Mouse (Mus musculus) T-cell, adult 2 months (primary cell): ENCODE measurements around the gene 1700015F17Rik.

Experiments used
- DNase-seq: peaks from one replicate; pipeline ENCODE4 v3.0.0; 2022; ENCODE audit warnings: low spot score

Gene 1700015F17Rik

DNA sequence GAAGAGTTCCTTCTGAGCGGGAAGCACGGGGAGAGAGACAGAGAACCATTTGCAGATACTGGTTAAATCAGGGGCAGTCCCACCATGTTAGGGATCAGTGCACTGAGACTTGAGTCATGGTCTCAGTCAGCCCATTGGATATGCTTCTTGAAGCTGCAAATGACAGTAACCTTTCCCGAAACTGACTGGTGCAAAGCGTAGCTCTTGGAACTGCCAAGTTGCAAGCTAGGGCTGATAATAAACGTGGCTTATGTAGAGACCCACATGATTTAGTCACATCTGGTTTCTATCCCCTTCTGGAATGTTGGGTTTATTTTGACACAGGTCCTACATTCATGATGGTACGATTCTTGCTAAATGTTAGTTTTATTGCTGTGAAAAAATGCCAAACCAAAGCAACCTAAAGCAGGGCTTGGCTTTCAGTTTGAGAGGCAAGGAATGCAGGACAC is 55.2 kb downstream of the 1700015F17Rik start:
- DNase-seq: no peak

DNA sequence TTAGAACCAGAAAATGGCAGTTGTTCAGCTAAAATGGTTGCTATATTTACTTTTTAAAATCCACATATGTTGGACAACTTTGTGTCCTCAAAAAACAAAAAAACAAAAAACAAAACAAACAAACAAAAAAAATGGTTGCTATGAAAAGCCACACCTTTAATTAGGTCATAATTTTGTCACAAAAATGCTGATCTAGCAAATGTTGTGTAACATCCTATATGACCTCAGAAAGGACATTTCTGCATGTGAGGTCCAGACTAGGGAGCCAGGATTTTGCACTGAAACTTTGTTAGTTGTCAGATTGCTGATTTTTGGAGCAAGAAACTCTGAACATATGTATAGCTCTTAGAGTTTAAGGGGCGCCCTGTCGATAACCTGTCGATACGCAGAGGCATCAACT is 55.9 kb downstream of the 1700015F17Rik start:
- no peak for DNase-seq

- no peak for DNase-seq
Observed at GRCm38 (mm10) chr5:5421439-5421838, 57.5 kb downstream of the 1700015F17Rik start.

- DNase-seq: no peak
Observed at GRCm38 (mm10) chr5:5419992-5420455, 58.9 kb downstream of the 1700015F17Rik start, which contains the start of gene Cdk14. TSS of gene Cdk14 (minus strand) at chr5:5420312.

DNA sequence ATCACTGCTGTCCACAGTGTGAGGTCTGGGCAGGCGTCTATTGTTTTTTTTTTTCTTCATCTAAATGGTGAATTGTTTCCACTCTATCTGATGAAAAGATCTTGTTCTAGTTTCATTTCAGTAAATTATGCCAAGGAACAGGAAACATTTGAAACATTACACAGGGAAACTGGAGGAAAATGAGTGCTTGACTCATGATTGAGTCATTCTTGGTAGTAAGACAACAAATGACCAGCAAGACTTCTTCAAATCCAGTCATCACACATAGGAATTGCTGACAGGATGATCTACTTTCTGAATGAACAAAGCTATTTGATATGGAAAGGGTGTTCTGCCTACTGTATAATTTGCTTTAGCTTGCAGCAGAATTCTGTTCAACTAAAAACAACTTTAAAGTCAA is 59.7 kb downstream of the 1700015F17Rik start:
- DNase-seq: no peak

DNA sequence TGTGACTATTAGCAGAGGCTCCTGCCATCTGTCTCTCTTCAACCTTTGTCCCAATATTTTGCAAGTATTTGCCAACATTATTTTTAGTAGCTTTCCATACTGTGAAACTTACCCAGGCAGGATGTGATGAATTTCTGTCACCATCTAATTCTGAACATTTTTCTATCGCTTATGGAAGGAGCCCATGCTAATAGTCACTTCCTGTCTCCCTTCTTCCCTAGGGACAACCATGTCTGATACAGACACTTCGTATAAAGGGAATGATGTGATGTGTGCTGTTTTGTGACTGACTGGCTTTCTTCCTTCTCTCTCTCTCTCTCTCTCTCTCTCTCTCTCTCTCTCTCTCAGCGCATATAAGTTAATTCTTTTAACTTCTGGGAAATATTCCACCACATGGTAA is 64.1 kb downstream of the 1700015F17Rik start:
- no peak for DNase-seq

DNA sequence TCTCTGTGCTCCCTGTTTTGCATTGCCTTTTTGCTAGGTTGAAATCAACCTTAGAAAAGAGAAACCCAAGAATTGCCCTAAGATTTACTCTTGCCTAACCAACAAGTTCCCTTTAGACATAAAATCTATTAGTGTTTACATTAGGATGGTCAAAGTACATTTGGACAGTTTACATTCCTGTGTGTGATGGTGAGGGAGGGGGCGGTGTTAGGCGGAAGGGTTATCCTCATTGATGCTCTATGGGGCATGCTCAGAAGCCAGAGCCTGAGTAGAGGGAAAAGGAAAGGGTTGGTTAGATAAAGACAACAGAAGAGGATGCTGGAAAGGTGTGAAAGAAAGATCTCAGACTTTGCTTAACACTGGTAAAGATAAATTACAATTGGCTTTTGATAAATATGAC is 67.1 kb downstream of the 1700015F17Rik start:
- DNase-seq: no peak

DNA sequence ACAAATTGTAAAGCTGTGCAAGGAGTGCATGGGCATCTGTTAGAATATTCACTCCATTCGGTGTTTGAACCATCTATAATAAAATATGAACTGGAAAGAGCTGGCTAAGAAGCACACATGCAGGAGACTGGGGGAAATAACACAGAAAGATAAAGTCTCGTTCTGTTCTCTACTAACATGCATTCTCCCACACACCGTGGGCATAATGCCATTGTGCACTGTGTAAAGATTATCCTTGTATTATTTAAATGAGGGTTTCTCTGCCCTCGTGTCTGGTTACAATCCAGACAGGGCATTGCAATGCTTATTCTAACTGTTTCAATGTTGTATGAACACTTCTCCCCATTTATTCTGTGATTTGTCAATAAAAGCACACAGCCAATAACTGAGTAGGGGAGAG is 77.0 kb downstream of the 1700015F17Rik start:
- DNase-seq: no peak

GRCm38 (mm10) chr5:5392786-5393185 is 86.2 kb downstream of the 1700015F17Rik start:
- DNase-seq: no peak
